Mouse (Mus musculus): ENCODE measurements at regions not wholly inside any gene's neighbourhood (a gene's known extent, or its start where the extent isn't known, plus 50 kb on each side); places are given as distances from the start of the nearest gene placed in this dataset.
A peak's percentile ranks its signal among the peaks of the same experiment; 100 is the strongest.

DNA sequence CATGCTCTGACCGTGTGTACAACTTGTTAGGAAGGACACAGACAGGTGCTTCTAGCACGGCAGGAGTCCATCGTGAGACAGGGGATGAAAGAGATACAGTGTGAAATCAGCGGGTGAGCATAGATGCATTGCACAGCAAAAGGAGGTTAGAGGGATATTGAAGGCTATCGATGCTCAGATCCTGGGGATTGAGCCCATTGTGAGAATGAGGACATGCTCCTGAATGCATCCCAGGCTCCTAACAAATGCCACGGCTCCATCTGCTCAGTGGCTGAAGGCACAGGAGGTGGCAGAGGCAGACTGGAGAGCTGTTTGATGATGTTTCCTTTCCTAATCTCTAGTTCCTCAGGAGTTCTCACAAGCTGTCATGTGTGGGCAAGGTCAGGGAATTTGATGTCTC, 114.1 kb upstream of the Btg1 start:
- Histone ChIP-seq H3K9me3 (no peaks in the 10 kb centered on the region), H3K4me2 (replicated peaks) (no peak overlapping the region), H3K4me1 (no peaks in the 10 kb centered on the region), H3K36me3 (no peaks in the 10 kb centered on the region), H3K9ac (no peak overlapping the region), H3K27me3 (replicated peaks) (no peaks in the 10 kb centered on the region), H3K4me3 (no peak overlapping the region), H3K27ac (no peak overlapping the region)
- no peak for ATAC-seq (ENCODE audit: low FRiP score, low read depth)
- WGBS = 74% methylated on average over 6 of the region's 6 CpGs

DNA sequence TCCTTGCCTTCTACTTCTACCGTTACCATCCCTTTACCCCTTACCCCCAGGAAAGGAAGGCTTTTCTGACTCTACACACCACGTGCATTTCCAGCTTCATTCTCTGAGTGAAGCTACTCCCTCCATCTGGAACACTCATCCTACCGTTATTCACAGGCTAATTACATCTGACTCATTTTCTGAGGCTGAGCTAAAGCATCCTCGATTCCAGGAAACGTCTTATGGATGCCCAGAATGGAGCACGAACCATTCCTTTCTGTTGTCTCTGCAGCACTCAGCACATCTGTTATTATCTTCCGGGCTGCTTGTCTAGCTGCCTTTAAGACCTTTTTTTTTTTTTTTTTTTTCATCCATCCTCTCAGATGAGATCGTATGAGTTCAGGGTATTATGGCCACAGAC, 112.5 kb upstream of the Btg1 start:
- 91% methylated on average over 8 of the region's 8 CpGs for WGBS
- H3K36me3 ChIP-seq = no peaks in the 10 kb centered on the region
- no peaks in the 10 kb centered on the region for H3K9me3 ChIP-seq
- no peak overlapping the region for H3K27ac ChIP-seq
- H3K4me1 ChIP-seq = no peaks in the 10 kb centered on the region
- no peak overlapping the region for H3K4me3 ChIP-seq
- no peak overlapping the region for H3K9ac ChIP-seq
- no peak overlapping the region for H3K4me2 ChIP-seq (replicated peaks)
- H3K27me3 ChIP-seq (replicated peaks) = no peaks in the 10 kb centered on the region
- no peak for ATAC-seq (ENCODE audit: low FRiP score, low read depth)

- ATAC-seq (ENCODE audit: low FRiP score, low read depth) = no peak
- H3K4me3 ChIP-seq = no peak overlapping the region
- no peaks in the 10 kb centered on the region for H3K27me3 ChIP-seq (replicated peaks)
- H3K9ac ChIP-seq = no peak overlapping the region
- no peaks in the 10 kb centered on the region for H3K36me3 ChIP-seq
- H3K27ac ChIP-seq = no peak overlapping the region
- no peaks in the 10 kb centered on the region for H3K9me3 ChIP-seq
- no peak overlapping the region for H3K4me2 ChIP-seq (replicated peaks)
- WGBS = 88% methylated on average over 10 of the region's 10 CpGs
- H3K4me1 ChIP-seq = no peaks in the 10 kb centered on the region
Observed at GRCm38 (mm10) chr10:96515164-96515922, 101.5 kb upstream of the Btg1 start.

DNA sequence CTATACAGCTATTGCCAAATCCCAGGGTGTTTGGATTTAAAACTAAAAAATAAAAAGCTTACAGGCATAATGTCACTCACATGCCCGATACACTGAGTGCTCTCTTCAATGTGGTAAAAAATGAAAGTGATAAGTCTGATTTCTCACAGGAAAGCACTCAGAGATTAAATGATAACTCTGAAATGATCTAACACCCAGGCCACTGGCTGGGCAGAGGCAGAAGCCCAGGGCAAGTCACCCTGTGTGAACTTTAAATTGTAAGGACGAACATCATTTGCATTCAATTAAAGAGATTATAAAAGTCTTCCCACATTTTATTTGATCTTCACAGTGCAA, 100.9 kb upstream of the Btg1 start:
- Histone ChIP-seq H3K9ac (no peak overlapping the region), H3K4me2 (replicated peaks) (no peak overlapping the region), H3K9me3 (no peaks in the 10 kb centered on the region), H3K4me1 (no peaks in the 10 kb centered on the region), H3K27ac (no peak overlapping the region), H3K36me3 (no peaks in the 10 kb centered on the region), H3K4me3 (no peak overlapping the region), H3K27me3 (replicated peaks) (no peaks in the 10 kb centered on the region)
- no peak for ATAC-seq (ENCODE audit: low FRiP score, low read depth)
- 91% methylated on average over 2 of the region's 2 CpGs for WGBS

DNA sequence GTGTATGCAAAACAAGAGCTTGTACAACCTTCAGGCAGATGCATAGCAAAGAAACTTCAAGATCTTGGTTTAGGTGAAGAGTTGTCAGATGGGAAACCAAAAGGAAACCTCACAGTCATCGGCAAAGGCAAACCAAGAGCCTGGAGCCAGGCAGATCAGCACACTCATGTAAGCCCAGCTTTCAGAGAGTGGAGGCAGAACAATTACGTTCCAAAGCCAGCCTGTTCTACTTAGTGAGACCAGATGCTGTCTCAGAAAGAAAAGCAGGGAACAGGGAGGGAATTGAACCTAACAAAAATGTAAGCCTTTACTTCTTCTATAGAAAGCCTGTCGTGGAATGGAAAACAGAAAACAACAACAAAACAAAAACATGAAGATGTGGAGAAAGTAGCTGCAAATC, 97.4 kb upstream of the Btg1 start:
- Histone ChIP-seq H3K4me2 (replicated peaks) (no peak overlapping the region), H3K27ac (no peak overlapping the region), H3K4me3 (no peak overlapping the region), H3K4me1 (0 out of 2 replicates have a peak, but pooled peaks cover 4% of the 10 kb centered on the region), H3K9ac (no peak overlapping the region), H3K36me3 (no peaks in the 10 kb centered on the region), H3K9me3 (no peaks in the 10 kb centered on the region), H3K27me3 (replicated peaks) (no peaks in the 10 kb centered on the region)
- 85% methylated on average over 3 of the region's 3 CpGs for WGBS
- no peak for ATAC-seq (ENCODE audit: low FRiP score, low read depth)

- ATAC-seq (ENCODE audit: low FRiP score, low read depth) = no peak
- 0 out of 2 replicates have a peak, but pooled peaks cover 4% of the 10 kb centered on the region for H3K4me1 ChIP-seq
- H3K4me3 ChIP-seq = no peak overlapping the region
- H3K27ac ChIP-seq = no peak overlapping the region
- no peaks in the 10 kb centered on the region for H3K27me3 ChIP-seq (replicated peaks)
- H3K9ac ChIP-seq = no peak overlapping the region
- no peaks in the 10 kb centered on the region for H3K9me3 ChIP-seq
- H3K4me2 ChIP-seq (replicated peaks) = no peak overlapping the region
- 65% methylated on average over 8 of the region's 8 CpGs for WGBS
- no peaks in the 10 kb centered on the region for H3K36me3 ChIP-seq
Observed at GRCm38 (mm10) chr10:96520995-96521760, 95.6 kb upstream of the Btg1 start.

DNA sequence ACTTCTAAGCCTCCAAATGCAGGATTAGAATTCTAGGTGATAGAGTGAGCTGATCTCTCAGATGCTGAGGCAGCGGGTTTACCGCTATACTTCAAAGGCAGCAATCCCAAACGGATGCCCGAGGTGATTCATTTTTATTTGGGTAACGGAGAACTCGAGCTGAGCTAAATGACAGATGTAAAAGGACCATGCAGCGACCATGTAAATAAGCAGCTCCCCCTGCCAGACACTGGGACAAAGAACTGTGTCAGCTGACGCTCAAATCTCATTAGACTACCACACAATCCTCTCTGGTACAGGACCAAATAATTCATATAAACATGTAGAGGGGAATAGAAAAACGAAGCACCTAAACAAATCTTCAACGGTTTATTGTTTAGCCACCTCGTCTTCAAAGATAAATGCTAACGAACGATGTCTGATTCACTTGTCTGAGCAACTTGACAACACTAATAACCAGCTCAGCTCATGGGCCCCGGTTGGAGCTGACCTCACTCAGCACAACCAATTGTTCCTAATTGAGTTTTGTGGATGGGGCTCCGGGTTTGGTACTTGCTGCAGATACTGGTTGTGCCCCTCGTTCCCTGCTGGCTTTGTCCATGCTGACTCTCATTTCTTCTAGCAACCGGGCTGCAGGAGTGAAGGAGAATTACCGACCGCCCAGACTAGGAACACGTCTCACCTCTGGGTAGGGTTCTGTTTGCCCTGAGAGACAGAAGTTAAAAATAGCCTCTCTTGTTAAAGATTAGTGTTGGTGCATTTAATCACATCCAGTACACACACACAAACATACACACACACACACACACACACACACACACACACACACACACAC, 92.6 kb upstream of the Btg1 start:
- Histone ChIP-seq H3K9me3 (no peaks in the 10 kb centered on the region), H3K4me2 (replicated peaks) (no peak overlapping the region; the same call in 1 of the 2 replicates), H3K36me3 (no peaks in the 10 kb centered on the region), H3K4me1 (0 out of 2 replicates have a peak, but pooled peaks cover 4% of the 10 kb centered on the region), H3K4me3 (no peak overlapping the region), H3K9ac (no peak overlapping the region), H3K27ac (no peak overlapping the region), H3K27me3 (replicated peaks) (no peaks in the 10 kb centered on the region)
- 37% methylated on average over 20 of the region's 20 CpGs for WGBS
- ATAC-seq (ENCODE audit: low FRiP score, low read depth) = peak; percentile 61

GRCm38 (mm10) chr10:96527864-96528263, 88.9 kb upstream of the Btg1 start:
- Histone ChIP-seq H3K27ac (no peak overlapping the region), H3K36me3 (no peaks in the 10 kb centered on the region), H3K9me3 (no peaks in the 10 kb centered on the region), H3K9ac (no peak overlapping the region), H3K4me2 (replicated peaks) (no peak overlapping the region), H3K27me3 (replicated peaks) (no peaks in the 10 kb centered on the region), H3K4me1 (0 out of 2 replicates have a peak, but pooled peaks cover 4% of the 10 kb centered on the region), H3K4me3 (no peak overlapping the region)
- no peak for ATAC-seq (ENCODE audit: low FRiP score, low read depth)
- 86% methylated on average over 3 of the region's 3 CpGs for WGBS

- no peak overlapping the region for H3K9ac ChIP-seq
- H3K4me3 ChIP-seq = no peak overlapping the region
- no peaks in the 10 kb centered on the region for H3K27me3 ChIP-seq (replicated peaks)
- no peak overlapping the region for H3K4me2 ChIP-seq (replicated peaks)
- H3K27ac ChIP-seq = no peak overlapping the region
- 90% methylated on average over 7 of the region's 7 CpGs for WGBS
- no peaks in the 10 kb centered on the region for H3K4me1 ChIP-seq
- no peaks in the 10 kb centered on the region for H3K36me3 ChIP-seq
- H3K9me3 ChIP-seq = no peaks in the 10 kb centered on the region
- ATAC-seq (ENCODE audit: low FRiP score, low read depth) = no peak
Observed at GRCm38 (mm10) chr10:96534547-96535124, 82.2 kb upstream of the Btg1 start.

DNA sequence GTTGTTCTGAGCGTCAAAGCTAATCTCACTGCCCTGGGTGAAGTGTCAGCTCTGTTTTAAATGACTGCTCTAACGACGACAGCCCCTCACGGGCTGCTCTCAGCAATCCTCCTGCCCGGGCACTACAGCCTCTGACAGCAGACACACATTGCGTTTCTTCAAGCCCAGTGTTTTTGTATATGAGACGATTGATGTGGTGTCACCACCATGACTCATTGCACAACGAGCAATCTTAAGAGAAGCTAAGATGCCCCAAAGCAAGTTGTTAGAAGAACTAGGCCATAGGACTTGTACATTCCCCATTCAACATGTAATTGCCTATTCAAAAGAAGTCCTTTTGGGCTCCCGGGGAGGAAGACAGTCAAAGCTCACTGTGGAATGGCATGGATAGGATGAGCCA, 81.3 kb upstream of the Btg1 start:
- no peaks in the 10 kb centered on the region for H3K9me3 ChIP-seq
- ATAC-seq (ENCODE audit: low FRiP score, low read depth) = no peak
- H3K9ac ChIP-seq = no peak overlapping the region
- WGBS = 45% methylated on average over 9 of the region's 9 CpGs
- no peak overlapping the region for H3K4me3 ChIP-seq
- no peaks in the 10 kb centered on the region for H3K4me1 ChIP-seq
- H3K27ac ChIP-seq = no peak overlapping the region
- H3K36me3 ChIP-seq = no peaks in the 10 kb centered on the region
- H3K27me3 ChIP-seq (replicated peaks) = no peaks in the 10 kb centered on the region
- no peak overlapping the region for H3K4me2 ChIP-seq (replicated peaks)

GRCm38 (mm10) chr10:96540828-96541227, 76.0 kb upstream of the Btg1 start:
- ATAC-seq (ENCODE audit: low FRiP score, low read depth) = no peak

GRCm38 (mm10) chr10:96545312-96545711, 71.5 kb upstream of the Btg1 start:
- 40% methylated on average over 6 of the region's 6 CpGs for WGBS
- H3K27ac ChIP-seq = no peak overlapping the region
- no peak overlapping the region for H3K4me3 ChIP-seq
- no peak for ATAC-seq (ENCODE audit: low FRiP score, low read depth)
- H3K4me2 ChIP-seq (replicated peaks) = no peak overlapping the region
- H3K4me1 ChIP-seq = 0 out of 2 replicates have a peak, but pooled peaks cover 5% of the 10 kb centered on the region
- no peaks in the 10 kb centered on the region for H3K9me3 ChIP-seq
- H3K9ac ChIP-seq = no peak overlapping the region
- no peaks in the 10 kb centered on the region for H3K36me3 ChIP-seq
- H3K27me3 ChIP-seq (replicated peaks) = no peaks in the 10 kb centered on the region

More at GRCm38 (mm10) chr10:96540828-96541227, 76.0 kb upstream of the Btg1 start:
- no peaks in the 10 kb centered on the region for H3K36me3 ChIP-seq
- H3K9me3 ChIP-seq = no peaks in the 10 kb centered on the region
- no peaks in the 10 kb centered on the region for H3K4me1 ChIP-seq
- no peak overlapping the region for H3K4me3 ChIP-seq
- no peak overlapping the region for H3K27ac ChIP-seq
- WGBS = 95% methylated on average over 2 of the region's 2 CpGs
- H3K4me2 ChIP-seq (replicated peaks) = no peak overlapping the region
- no peak overlapping the region for H3K9ac ChIP-seq
- no peaks in the 10 kb centered on the region for H3K27me3 ChIP-seq (replicated peaks)

Measured in neural tube, embryonic 12.5 days (tissue).